Mouse (Mus musculus) midbrain, embryonic 15.5 days (tissue): Measurements from ENCODE around the gene Sarnp. TPM values are rescaled to one million over a fixed set of nuclear protein-coding genes. Genes with fewer than 3 reads are reported as not detected.

Experiments
- ATAC-seq: fragments of 200-750 bp; cut with Nextera tagmentation; replicated peaks from 2 replicates; pipeline ENCODE4 v1.8.0; 2017; ENCODE audit warnings: moderate TSS enrichment
- H3K27ac ChIP-seq: fragments of 300-500 bp; sonication (generic); 2 replicates; pipeline ENCODE4 v1.5.1; 2015; ENCODE audit warnings: mild to moderate bottlenecking, inconsistent platforms
- H3K27me3 ChIP-seq: fragments of 300-500 bp; sonication (generic); replicated peaks from 2 replicates; pipeline ENCODE4 v1.6.1; 2015; ENCODE audit warnings: inconsistent platforms
- H3K36me3 ChIP-seq: fragments of 300-500 bp; sonication (generic); replicated peaks from 2 replicates; pipeline ENCODE4 v1.6.1; 2015; ENCODE audit warnings: inconsistent platforms
- H3K4me1 ChIP-seq: fragments of 300-500 bp; sonication (generic); 2 replicates; pipeline ENCODE4 v1.6.1; 2015; ENCODE audit warnings: inconsistent platforms
- H3K4me2 ChIP-seq: fragments of 300-500 bp; sonication (generic); 2 replicates; pipeline ENCODE4 v1.6.1; 2015; ENCODE audit warnings: inconsistent platforms, mild to moderate bottlenecking, moderate library complexity
- H3K4me3 ChIP-seq: fragments of 300-500 bp; sonication (generic); 2 replicates; pipeline ENCODE4 v1.5.1; 2015; ENCODE audit warnings: mild to moderate bottlenecking, inconsistent platforms
- H3K9ac ChIP-seq: fragments of 300-500 bp; sonication (generic); 2 replicates; pipeline ENCODE4 v1.6.1; 2015; ENCODE audit warnings: mild to moderate bottlenecking, inconsistent platforms
- H3K9me3 ChIP-seq: fragments of 300-500 bp; sonication (generic); 2 replicates; pipeline ENCODE4 v1.6.1; 2016; ENCODE audit warnings: inconsistent platforms
- WGBS: fragments of 180-500 bp; shearing (Covaris S2); methylation state at CpG from one replicate; pipeline ENCODE4 v1.1.7; 2015; ENCODE audit warnings: mixed read lengths; 5-methylcytosine and 5-hydroxymethylcytosine counted together
- polyA plus RNA-seq: library from polyadenylated mRNA; unstranded; fragments of >200 nt; fragmentation: Nextera tagmentation; extraction: Ambion mirVana; gene quantifications from 2 replicates; pipeline ENCODE4 v1.2.1, GENCODE M21; 2015

The Sarnp gene
- polyA plus RNA-seq, 1 experiment from 2014 or later = 145 TPM

DNA sequence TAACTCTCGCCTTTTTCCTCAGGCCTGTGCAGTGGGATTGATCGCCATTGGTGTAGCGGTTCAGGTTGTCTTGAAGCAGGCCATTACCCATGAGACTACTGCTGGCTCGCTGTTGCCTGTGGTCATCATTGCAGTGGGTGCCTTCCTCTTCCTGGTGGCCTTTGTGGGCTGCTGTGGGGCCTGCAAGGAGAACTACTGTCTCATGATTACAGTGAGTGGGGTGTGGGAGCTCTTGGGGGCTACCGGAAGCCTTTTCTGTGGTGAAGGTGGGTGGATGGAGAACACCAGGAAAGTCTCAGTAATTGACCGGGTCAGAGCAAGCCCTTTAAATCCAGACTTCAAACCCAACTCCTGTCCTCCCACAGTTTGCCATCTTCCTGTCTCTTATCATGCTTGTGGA lies 94.3 kb downstream of the Sarnp start:
- no peak for ATAC-seq
- H3K9ac ChIP-seq = no peak overlapping the region
- 93% methylated on average over 6 of the region's 6 CpGs for WGBS

DNA sequence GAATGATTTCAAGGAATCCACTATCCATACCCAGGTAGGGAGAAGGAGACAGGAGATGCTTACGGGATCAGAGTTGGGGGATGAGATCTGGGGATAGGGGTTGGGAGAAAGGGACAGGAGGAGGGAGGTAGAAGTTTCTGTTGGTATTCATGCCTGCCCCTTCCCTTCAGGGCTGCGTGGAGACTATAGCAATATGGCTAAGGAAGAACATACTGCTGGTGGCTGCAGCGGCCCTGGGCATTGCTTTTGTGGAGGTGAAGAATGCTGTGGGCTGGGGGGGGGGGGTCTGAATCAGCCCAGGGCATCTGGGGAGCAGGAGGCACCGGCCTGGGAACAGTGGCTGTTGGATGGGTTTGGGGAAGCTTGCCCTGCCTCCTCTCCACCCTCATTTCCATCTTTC lies 95.1 kb downstream of the Sarnp start:
- no peaks in the 10 kb centered on the region for H3K27me3 ChIP-seq
- H3K9me3 ChIP-seq = no peaks in the 10 kb centered on the region
- ATAC-seq = no peak
- 82% methylated on average over 4 of the region's 4 CpGs for WGBS
- H3K36me3 ChIP-seq = no peaks in the 10 kb centered on the region
- no peak overlapping the region for H3K4me3 ChIP-seq
- no peak overlapping the region for H3K27ac ChIP-seq
- H3K4me2 ChIP-seq = no peak overlapping the region
- peaks cover 23% of the 10 kb centered on the region for H3K4me1 ChIP-seq
- H3K9ac ChIP-seq = no peak overlapping the region

More for the DNA sequence above, 94.3 kb downstream of the Sarnp start:
- H3K4me1 ChIP-seq = peaks cover 23% of the 10 kb centered on the region
- no peak overlapping the region for H3K27ac ChIP-seq
- no peak overlapping the region for H3K4me3 ChIP-seq
- H3K36me3 ChIP-seq = no peaks in the 10 kb centered on the region
- H3K9me3 ChIP-seq = no peaks in the 10 kb centered on the region
- H3K27me3 ChIP-seq = no peaks in the 10 kb centered on the region
- H3K4me2 ChIP-seq = peak overlapping the region; percentile 80; the same call in 1 of the 2 replicates

DNA sequence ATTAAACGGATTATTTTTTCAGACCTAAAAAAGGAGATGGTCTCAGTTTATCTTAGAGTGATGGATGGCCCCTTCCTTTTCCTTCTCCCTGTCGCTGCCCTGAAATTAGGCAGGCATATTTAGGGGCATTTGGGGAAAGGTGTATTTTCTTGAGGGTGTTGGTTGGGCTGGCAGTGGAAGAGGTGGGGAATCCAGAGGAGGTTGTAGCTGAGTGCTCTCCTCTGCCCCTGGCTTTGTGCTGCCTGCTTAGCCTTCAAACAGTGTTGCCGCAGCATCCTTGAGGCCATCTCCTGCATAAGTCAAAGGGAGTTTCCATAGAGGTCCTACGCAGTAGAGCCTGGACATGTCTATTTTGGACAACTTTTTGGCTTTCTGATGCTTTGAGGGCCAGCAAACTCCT lies 95.7 kb downstream of the Sarnp start:
- H3K27me3 ChIP-seq = no peaks in the 10 kb centered on the region
- no peak overlapping the region for H3K9ac ChIP-seq
- no peak overlapping the region for H3K4me3 ChIP-seq
- no peaks in the 10 kb centered on the region for H3K9me3 ChIP-seq
- no peaks in the 10 kb centered on the region for H3K36me3 ChIP-seq
- ATAC-seq = no peak
- H3K4me1 ChIP-seq = peaks cover 23% of the 10 kb centered on the region
- no peak overlapping the region for H3K4me2 ChIP-seq
- H3K27ac ChIP-seq = no peak overlapping the region
- 86% methylated on average over 4 of the region's 4 CpGs for WGBS

DNA sequence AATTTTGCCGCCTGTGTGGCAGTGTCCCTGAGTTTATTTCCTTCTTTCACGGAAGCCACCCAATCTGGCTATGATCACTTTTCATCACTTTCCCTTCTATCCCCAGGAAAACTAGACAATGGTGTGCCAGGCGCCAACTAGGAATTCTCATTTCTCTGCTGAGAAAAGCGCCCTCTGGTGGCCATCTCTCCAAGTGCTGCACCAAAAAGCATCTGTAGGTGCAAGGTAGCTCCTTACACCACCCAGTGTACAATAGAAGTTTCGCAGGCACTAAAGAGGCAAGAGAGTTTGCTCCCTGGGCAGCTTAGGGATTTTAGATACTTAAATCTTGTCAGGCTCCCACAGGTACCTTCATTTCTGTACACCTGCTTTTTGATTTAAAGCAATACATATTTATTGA lies 96.1 kb downstream of the Sarnp start:
- peak; percentile 32; the same call in 1 of the 2 replicates for ATAC-seq
- Histone ChIP-seq H3K9ac (no peak overlapping the region), H3K4me2 (no peak overlapping the region), H3K4me1 (peaks cover 23% of the 10 kb centered on the region), H3K27ac (no peak overlapping the region), H3K36me3 (no peaks in the 10 kb centered on the region), H3K4me3 (no peak overlapping the region), H3K27me3 (no peaks in the 10 kb centered on the region), H3K9me3 (no peaks in the 10 kb centered on the region)
- 7% methylated on average over 5 of the region's 5 CpGs for WGBS

DNA sequence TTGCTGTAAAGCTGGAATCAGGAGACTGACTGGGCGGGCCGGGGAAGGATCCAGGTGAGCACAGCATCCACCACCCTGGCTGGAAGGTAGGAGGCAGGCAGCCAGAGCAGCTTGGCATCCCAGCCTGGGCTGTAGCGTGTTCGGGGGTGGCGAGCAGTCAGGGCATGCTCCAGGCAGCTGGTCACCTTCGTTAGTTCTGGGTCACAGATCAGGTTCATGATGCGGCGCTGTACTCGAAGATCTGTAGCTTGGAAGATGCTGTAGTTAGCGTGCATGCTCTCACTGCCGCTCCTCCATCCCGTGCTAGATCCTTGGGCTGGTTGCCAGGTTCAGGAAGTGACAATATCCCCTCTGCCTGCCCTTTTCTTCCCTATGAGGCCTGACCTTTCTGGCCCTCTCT lies 96.6 kb downstream of the Sarnp start:
- H3K27ac ChIP-seq = no peak overlapping the region
- H3K27me3 ChIP-seq = no peaks in the 10 kb centered on the region
- no peaks in the 10 kb centered on the region for H3K9me3 ChIP-seq
- H3K4me2 ChIP-seq = no peak overlapping the region
- H3K9ac ChIP-seq = no peak overlapping the region
- H3K4me1 ChIP-seq = peaks cover 23% of the 10 kb centered on the region
- no peak for ATAC-seq
- no peak overlapping the region for H3K4me3 ChIP-seq
- 83% methylated on average over 12 of the region's 12 CpGs for WGBS
- no peaks in the 10 kb centered on the region for H3K36me3 ChIP-seq

DNA sequence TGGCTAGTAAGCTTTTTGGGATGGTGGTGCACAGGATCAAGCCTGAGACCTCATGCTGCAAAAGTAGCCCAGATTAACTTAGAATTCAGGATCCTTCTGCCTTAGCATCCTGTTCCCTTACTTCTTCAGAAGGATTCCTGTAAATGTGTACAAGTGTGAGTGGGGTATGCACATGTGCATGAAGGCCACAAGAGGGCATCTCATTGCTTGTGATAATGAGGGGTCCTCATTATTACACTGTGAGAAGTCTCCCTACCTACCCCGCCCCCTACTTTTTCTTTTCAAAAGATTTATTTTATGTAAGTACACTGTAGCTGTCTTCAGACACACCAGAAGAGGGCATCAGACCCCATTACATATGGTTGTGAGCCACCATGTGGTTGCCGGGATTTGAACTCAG lies 98.4 kb downstream of the Sarnp start:
- Histone ChIP-seq H3K9me3 (no peaks in the 10 kb centered on the region), H3K4me3 (no peak overlapping the region), H3K4me2 (no peak overlapping the region), H3K27me3 (no peaks in the 10 kb centered on the region), H3K27ac (no peak overlapping the region), H3K36me3 (no peaks in the 10 kb centered on the region), H3K9ac (no peak overlapping the region), H3K4me1 (peaks cover 10% of the 10 kb centered on the region; the same call in 1 of the 2 replicates)
- whole genome bisulfite sequencing = 91% methylated on average over 2 of the region's 2 CpGs
- ATAC-seq = no peak

DNA sequence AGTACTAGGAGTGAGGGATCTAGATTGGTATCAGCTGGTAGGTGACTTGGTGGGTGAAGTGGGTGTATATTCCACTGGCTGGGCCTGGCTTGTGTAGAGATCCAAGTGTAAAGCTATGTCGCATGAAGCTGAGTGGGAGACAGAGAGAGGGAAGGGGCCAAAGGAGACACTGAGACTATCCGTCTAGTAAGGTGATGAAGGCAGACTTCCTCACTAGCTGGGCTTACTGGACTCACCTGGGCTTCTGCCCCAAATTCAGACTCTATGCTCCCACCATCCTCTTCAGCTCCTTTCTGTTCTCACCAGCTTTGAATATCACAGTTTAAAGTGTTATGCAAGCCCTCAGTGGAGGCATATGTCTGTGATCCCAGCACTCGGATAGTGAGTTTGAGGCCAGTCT lies 99.5 kb downstream of the Sarnp start:
- H3K4me2 ChIP-seq = no peak overlapping the region
- no peaks in the 10 kb centered on the region for H3K9me3 ChIP-seq
- WGBS = 91% methylated on average over 3 of the region's 3 CpGs
- no peaks in the 10 kb centered on the region for H3K36me3 ChIP-seq
- H3K4me3 ChIP-seq = no peak overlapping the region
- H3K27me3 ChIP-seq = no peaks in the 10 kb centered on the region
- no peak overlapping the region for H3K9ac ChIP-seq
- no peak overlapping the region for H3K27ac ChIP-seq
- H3K4me1 ChIP-seq = peaks cover 4% of the 10 kb centered on the region
- ATAC-seq = no peak

DNA sequence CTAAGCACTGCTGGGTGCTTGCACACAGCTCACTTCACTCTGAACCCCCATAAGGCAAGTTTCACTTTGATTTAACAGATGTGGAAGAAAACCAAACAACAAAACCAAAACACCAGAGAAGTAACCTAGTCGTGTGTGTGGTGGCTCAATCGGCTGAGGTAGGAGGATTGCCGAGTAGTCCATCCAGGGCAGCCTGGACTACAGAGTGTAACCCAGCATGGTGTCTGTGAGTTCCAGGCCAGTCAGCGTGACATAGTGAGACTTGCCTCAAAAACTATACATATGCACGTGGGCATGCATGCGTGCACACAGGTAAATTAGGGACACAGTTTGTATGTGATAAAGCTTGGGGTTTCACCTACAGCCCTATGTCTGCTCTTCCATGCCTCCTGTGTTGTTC lies 100.3 kb downstream of the Sarnp start:
- Histone ChIP-seq H3K4me3 (no peak overlapping the region), H3K4me2 (no peak overlapping the region)
- 92% methylated on average over 6 of the region's 6 CpGs for WGBS

DNA sequence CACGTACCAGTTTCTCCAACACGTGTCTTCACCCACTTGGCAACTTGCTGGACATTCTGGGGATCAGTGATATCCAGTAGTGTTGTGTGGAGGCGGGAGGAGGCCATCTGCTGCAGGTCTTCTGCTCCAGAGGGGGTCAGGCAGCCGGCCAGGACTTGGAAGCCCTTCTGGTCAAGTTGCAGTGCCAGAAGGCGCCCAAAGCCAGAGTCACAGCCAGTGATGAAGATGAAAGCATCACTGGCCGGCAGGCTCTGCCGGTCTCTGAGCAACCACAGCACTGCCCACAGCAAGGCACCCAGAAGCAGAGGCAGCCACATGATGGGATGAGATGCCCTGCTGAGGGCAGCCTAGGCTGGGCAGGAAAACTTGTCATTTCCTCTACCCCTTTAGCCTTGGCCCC lies 101.1 kb downstream of the Sarnp start:
- ATAC-seq = no peak
- Histone ChIP-seq H3K27me3 (no peaks in the 10 kb centered on the region), H3K4me2 (no peak overlapping the region), H3K36me3 (no peaks in the 10 kb centered on the region), H3K9ac (no peak overlapping the region), H3K9me3 (no peaks in the 10 kb centered on the region), H3K4me1 (peaks cover 13% of the 10 kb centered on the region), H3K4me3 (no peak overlapping the region), H3K27ac (no peak overlapping the region)
- WGBS = 62% methylated on average over 7 of the region's 7 CpGs

More for the DNA sequence above, 100.3 kb downstream of the Sarnp start:
- peaks cover 11% of the 10 kb centered on the region for H3K4me1 ChIP-seq
- no peaks in the 10 kb centered on the region for H3K36me3 ChIP-seq
- ATAC-seq = no peak
- H3K9ac ChIP-seq = no peak overlapping the region
- no peaks in the 10 kb centered on the region for H3K27me3 ChIP-seq
- H3K9me3 ChIP-seq = no peaks in the 10 kb centered on the region
- no peak overlapping the region for H3K27ac ChIP-seq

DNA sequence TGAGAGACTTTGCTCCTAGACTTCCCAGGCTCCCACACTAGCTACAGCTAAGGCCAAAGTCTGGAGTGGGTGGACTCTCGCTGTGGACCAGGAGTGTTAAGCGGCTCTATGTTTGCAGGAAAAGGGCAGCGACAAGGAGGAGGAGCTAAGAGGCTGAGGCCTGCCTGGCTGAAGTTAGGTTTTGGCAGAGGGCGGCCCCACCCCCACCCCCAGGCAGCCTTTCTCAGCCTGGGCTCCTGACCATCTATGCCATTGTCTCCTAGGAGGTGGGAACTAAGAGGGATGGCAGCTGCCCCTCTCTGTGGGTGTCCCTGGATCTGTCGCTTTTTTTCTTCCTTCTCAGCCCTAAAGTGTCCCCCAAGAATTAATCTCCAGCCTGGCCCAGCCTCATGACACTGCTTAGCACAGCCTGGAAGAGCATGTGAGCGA lies 102.1 kb downstream of the Sarnp start:
- peak overlapping the region; percentile 60 for H3K27ac ChIP-seq
- peaks cover 21% of the 10 kb centered on the region for H3K4me1 ChIP-seq
- no peak overlapping the region for H3K4me2 ChIP-seq
- WGBS = 5% methylated on average over 6 of the region's 6 CpGs
- H3K4me3 ChIP-seq = no peak overlapping the region
- no peaks in the 10 kb centered on the region for H3K27me3 ChIP-seq
- H3K9me3 ChIP-seq = no peaks in the 10 kb centered on the region
- H3K9ac ChIP-seq = no peak overlapping the region
- no peak for ATAC-seq
- H3K36me3 ChIP-seq = no peaks in the 10 kb centered on the region

DNA sequence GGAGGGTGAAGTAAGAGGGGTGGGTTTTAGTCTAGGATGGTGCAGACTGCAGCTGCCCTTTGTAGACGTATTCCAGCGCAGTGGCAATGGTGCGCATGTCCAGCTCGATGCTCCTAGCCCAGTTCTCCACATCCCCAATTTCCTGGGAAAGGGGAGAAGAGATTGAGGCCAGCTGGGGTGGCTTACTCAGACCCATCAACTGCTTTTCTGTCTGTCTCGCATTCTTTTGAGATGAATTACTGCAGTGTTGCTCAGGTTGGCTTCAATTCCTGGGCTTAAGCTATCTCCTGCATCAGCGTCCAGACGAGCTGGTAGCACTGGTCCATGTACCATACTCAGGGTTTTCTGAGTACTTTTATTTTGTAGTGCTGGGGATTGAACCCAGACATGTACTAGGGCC lies 102.8 kb downstream of the Sarnp start:
- no peak overlapping the region for H3K9ac ChIP-seq
- H3K27ac ChIP-seq = 0 out of 2 replicates have a peak overlapping the region, but pooled peaks have one; percentile 38
- ATAC-seq = no peak
- no peak overlapping the region for H3K4me3 ChIP-seq
- no peaks in the 10 kb centered on the region for H3K36me3 ChIP-seq
- 77% methylated on average over 7 of the region's 7 CpGs for WGBS
- no peaks in the 10 kb centered on the region for H3K9me3 ChIP-seq
- H3K4me1 ChIP-seq = peaks cover 22% of the 10 kb centered on the region
- no peaks in the 10 kb centered on the region for H3K27me3 ChIP-seq
- no peak overlapping the region for H3K4me2 ChIP-seq

DNA sequence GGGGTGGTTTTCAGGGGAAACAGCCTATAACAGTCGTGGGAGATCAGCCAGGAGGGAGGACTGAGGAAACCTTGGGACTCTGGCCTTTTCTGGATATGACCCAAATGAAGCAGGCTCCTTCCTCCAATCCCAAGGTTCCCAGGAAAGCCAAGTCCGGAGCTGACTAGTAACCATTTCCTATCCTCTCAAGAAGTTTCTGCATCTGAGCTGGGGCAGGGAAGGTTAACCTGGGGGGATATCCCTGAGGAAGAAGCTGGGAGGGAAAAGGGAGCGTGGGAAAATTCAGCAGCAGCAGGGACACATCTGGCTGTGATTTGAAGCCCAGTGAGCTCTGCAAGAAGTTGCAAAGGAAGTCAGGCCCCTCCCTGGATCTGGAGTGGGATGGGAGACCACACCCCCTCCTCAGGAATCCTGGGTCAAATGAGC lies 103.6 kb downstream of the Sarnp start:
- no peak overlapping the region for H3K9ac ChIP-seq
- no peak overlapping the region for H3K4me3 ChIP-seq
- H3K27me3 ChIP-seq = no peaks in the 10 kb centered on the region
- H3K27ac ChIP-seq = 0 out of 2 replicates have a peak overlapping the region, but pooled peaks have one; percentile 38
- no peaks in the 10 kb centered on the region for H3K36me3 ChIP-seq
- H3K9me3 ChIP-seq = no peaks in the 10 kb centered on the region
- ATAC-seq = no peak
- H3K4me2 ChIP-seq = no peak overlapping the region
- peaks cover 22% of the 10 kb centered on the region for H3K4me1 ChIP-seq
- 83% methylated on average over 3 of the region's 3 CpGs for WGBS

DNA sequence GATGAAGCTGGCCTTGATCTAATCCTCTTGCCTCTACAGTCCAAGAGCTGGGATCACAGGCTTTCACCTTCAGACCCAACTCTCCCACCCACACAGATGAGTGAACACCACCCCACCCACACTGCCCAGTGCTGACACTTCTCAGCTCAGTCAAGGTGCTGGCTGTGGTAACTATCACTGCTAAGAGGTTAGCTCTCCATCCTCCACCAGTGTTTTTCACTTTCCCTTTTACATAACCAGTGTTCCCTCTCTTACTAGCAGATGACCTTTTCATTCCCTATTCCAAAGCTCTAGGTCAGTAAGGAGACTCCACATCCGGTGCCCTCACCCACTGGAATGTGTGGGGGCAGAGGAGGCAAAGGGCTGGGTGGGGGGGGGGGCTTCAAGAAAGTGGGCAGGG lies 104.1 kb downstream of the Sarnp start:
- H3K9me3 ChIP-seq = no peaks in the 10 kb centered on the region
- peaks cover 22% of the 10 kb centered on the region for H3K4me1 ChIP-seq
- H3K36me3 ChIP-seq = no peaks in the 10 kb centered on the region
- H3K4me3 ChIP-seq = no peak overlapping the region
- 63% methylated on average over 1 of the region's 1 CpGs for WGBS
- no peak for ATAC-seq
- H3K9ac ChIP-seq = no peak overlapping the region
- H3K4me2 ChIP-seq = no peak overlapping the region
- no peaks in the 10 kb centered on the region for H3K27me3 ChIP-seq
- H3K27ac ChIP-seq = no peak overlapping the region
